Mouse (Mus musculus): ENCODE data around the gene Rbm28. TPM values are rescaled to one million over a fixed set of nuclear protein-coding genes. Genes with fewer than 3 reads are reported as not detected.

Gene Rbm28
- 19.6 TPM in 2 replicates for polyA plus RNA-seq (2015; fragmentation: Nextera tagmentation; extraction: Ambion mirVana)

GRCm38 (mm10) chr6:29164314-29165244, at the start of gene Rbm28:
Gene Rbm28, minus strand, starts transcription at chr6:29165006.

GRCm38 (mm10) chr6:29178888-29179658, 14.3 kb upstream of the Rbm28 start, which contains the start of gene Prrt4:
Gene Prrt4, minus strand, starts transcription at chr6:29179584.

Small RNAs within 50 kb of the gene (microRNA-seq; reads per million reads assigned to microRNA genes)
- gene Gm24303 = not detected

Other genes with a start within 250 kb of the Rbm28 start
- not detected in 2 replicates for gene Lep, start 104.8 kb downstream of the Rbm28 start, polyA plus RNA-seq (2015; fragmentation: Nextera tagmentation; extraction: Ambion mirVana)
- gene Prrt4, start 14.6 kb upstream of the Rbm28 start, polyA plus RNA-seq (2015; fragmentation: Nextera tagmentation; extraction: Ambion mirVana) = 21.4 and 21.7 TPM in 2 replicates
- gene Impdh1, start 51.4 kb upstream of the Rbm28 start, polyA plus RNA-seq (2015; fragmentation: Nextera tagmentation; extraction: Ambion mirVana) = 66.4 and 77.1 TPM in 2 replicates
- 21.2 and 22.3 TPM in 2 replicates for gene Hilpda, start 107.5 kb upstream of the Rbm28 start, polyA plus RNA-seq (2015; fragmentation: Nextera tagmentation; extraction: Ambion mirVana)
- gene Fam71f2, start 114.6 kb upstream of the Rbm28 start, polyA plus RNA-seq (2015; fragmentation: Nextera tagmentation; extraction: Ambion mirVana) = 0.25 and 0.32 TPM in 2 replicates
- gene Fam71f1, start 154.1 kb upstream of the Rbm28 start, polyA plus RNA-seq (2015; fragmentation: Nextera tagmentation; extraction: Ambion mirVana) = not detected in 2 replicates
- gene Calu, start 183.1 kb upstream of the Rbm28 start, polyA plus RNA-seq (2015; fragmentation: Nextera tagmentation; extraction: Ambion mirVana) = 113 and 123 TPM in 2 replicates
- 0.43 and 0.62 TPM in 2 replicates for gene Opn1sw, start 223.5 kb upstream of the Rbm28 start, polyA plus RNA-seq (2015; fragmentation: Nextera tagmentation; extraction: Ambion mirVana)
- gene Ccdc136, start 231.3 kb upstream of the Rbm28 start, polyA plus RNA-seq (2015; fragmentation: Nextera tagmentation; extraction: Ambion mirVana) = 76.6 and 87.2 TPM in 2 replicates

All from neural tube, postnatal 0 days (tissue).